ENCODE assay signal across 8 mouse cellular contexts in genomic region chr12:69680635-69681565, GRCm38 (mm10). TPM values are rescaled to one million over a fixed set of nuclear protein-coding genes. Genes with fewer than 3 reads are reported as not detected.
DNase-seq lines count a peak whose midpoint lies in the region; ATAC-seq lines count a peak whose summit lies in the region.

No protein-coding gene starts in this region.

- H3K4me1 ChIP-seq in forebrain, embryonic 15.5 days = peaks cover 25% of the 10 kb centered on the region

- peak overlapping the region; percentile 100 for H3K4me3 ChIP-seq in forebrain, embryonic 15.5 days

- WGBS in forebrain, embryonic 15.5 days = under 1% methylated on average over 56 of the region's 56 CpGs

- peak overlapping the region; percentile 73 for H3K4me2 ChIP-seq in forebrain, embryonic 15.5 days (replicated peaks)

- H3K27me3 ChIP-seq in forebrain, embryonic 15.5 days = no peaks in the 10 kb centered on the region

- DNase-seq in MEL-GATA-1-ER (ENCODE audit: extremely low read depth, low read depth) = peak; percentile 59
- peak; percentile 61 for DNase-seq in c-Kit-positive CD71-positive TER-119-positive erythroid progenitor cells, embryonic 14.5 days (ENCODE audit: low spot score)
- DNase-seq in layer of hippocampus, postnatal 10 days (ENCODE audit: low spot score in 2 of 2) = peak; percentile 40 to 53
- DNase-seq in lung, postnatal 25 days (ENCODE audit: low spot score) = peak; percentile 47
- peak; percentile 13 for DNase-seq in ovary, postnatal 14 days (ENCODE audit: low spot score)
- peak; percentile 56 for DNase-seq in urinary bladder, adult 2 months (ENCODE audit: low spot score)

- H3K27ac ChIP-seq in forebrain, embryonic 15.5 days (replicated peaks) = peak overlapping the region; percentile 95

- H3K36me3 ChIP-seq in forebrain, embryonic 15.5 days = no peaks in the 10 kb centered on the region

- H3K9ac ChIP-seq in forebrain, embryonic 15.5 days (replicated peaks) = peak overlapping the region; percentile 94

- H3K9me3 ChIP-seq in forebrain, embryonic 15.5 days = no peaks in the 10 kb centered on the region

- ATAC-seq in forebrain, embryonic 15.5 days (replicated peaks) = peak; percentile 47
- ATAC-seq in hematopoietic stem cell, adult 5-6 weeks (replicated peaks in 1 of 2; ENCODE audit: insufficient read depth in 1 of 2, low FRiP score in 2 of 2, low TSS enrichment in 1 of 2, low read depth in 1 of 2, poor library complexity in 2 of 2, severe bottlenecking in 2 of 2) = peak; percentile 6 to 63; a peak in 3 of 4 replicates

RNA-seq across cellular contexts. Expression of gene Sos2, which starts 0.8 kb away (rescaled TPM):
- 10.3 and 11.2 TPM in 2 replicates for polyA plus RNA-seq in forebrain, embryonic 15.5 days (2015; fragmentation: Nextera tagmentation; extraction: Ambion mirVana)
- total RNA-seq in hematopoietic stem cell, adult 5-6 weeks (2017) = 45.8 and 58.7 TPM in 2 replicates
- total RNA-seq in layer of hippocampus, postnatal 10 days (2021) = 10 to 100 TPM; 31.8 to 34.1 TPM
- polyA plus RNA-seq in urinary bladder, adult 2 months (2012; rRNA removed) = 27.8 and 30.3 TPM in 2 replicates

RNA-seq across cellular contexts. Expression of gene L2hgdh, which starts 43.8 kb away (rescaled TPM):
- polyA plus RNA-seq in forebrain, embryonic 15.5 days (2015; fragmentation: Nextera tagmentation; extraction: Ambion mirVana) = 12.5 and 14.4 TPM in 2 replicates
- total RNA-seq in hematopoietic stem cell, adult 5-6 weeks (2017) = 18.2 and 26.6 TPM in 2 replicates
- total RNA-seq in layer of hippocampus, postnatal 10 days (2021) = 10 to 100 TPM; 12.8 to 14.2 TPM
- polyA plus RNA-seq in urinary bladder, adult 2 months (2012; rRNA removed) = 9.6 and 11.9 TPM in 2 replicates

RNA-seq across cellular contexts. Expression of gene Atp5s, which starts 43.9 kb away (rescaled TPM):
- polyA plus RNA-seq in forebrain, embryonic 15.5 days (2015; fragmentation: Nextera tagmentation; extraction: Ambion mirVana) = 24.3 and 25.9 TPM in 2 replicates
- total RNA-seq in hematopoietic stem cell, adult 5-6 weeks (2017) = 15.4 and 32.7 TPM in 2 replicates
- total RNA-seq in layer of hippocampus, postnatal 10 days (2021) = 10 to 100 TPM; 22.2 to 29.0 TPM
- polyA plus RNA-seq in urinary bladder, adult 2 months (2012; rRNA removed) = 20.0 and 30.4 TPM in 2 replicates

Comparison
In these comparisons a context has a peak if more than half of its experiments do, and no peak if none do; other contexts are left out.
1. Peak in every context shown above with its lines: DNase-seq, ATAC-seq, H3K4me3 ChIP-seq and H3K27ac ChIP-seq.